Mouse (Mus musculus): ENCODE measurements at regions not wholly inside any gene's neighbourhood (a gene's known extent, or its start where the extent isn't known, plus 50 kb on each side); places are given as distances from the start of the nearest gene placed in this dataset.
"Not testable (repeated sequence)": the region's sequence is repeated elsewhere in the genome, so short reads cannot be mapped to it uniquely, and the experiment has no call there.

GRCm38 (mm10) chr4:71454811-71455210, 303.0 kb downstream of the Gm11232 start:
- ATAC-seq (replicated peaks in 1 of 2; ENCODE audit: insufficient read depth in 1 of 2, low FRiP score in 2 of 2, low TSS enrichment in 1 of 2, low read depth in 1 of 2, poor library complexity in 2 of 2, severe bottlenecking in 2 of 2) = no peak

- ATAC-seq (replicated peaks in 1 of 2; ENCODE audit: insufficient read depth in 1 of 2, low FRiP score in 2 of 2, low TSS enrichment in 1 of 2, low read depth in 1 of 2, poor library complexity in 2 of 2, severe bottlenecking in 2 of 2) = no peak
Measured at GRCm38 (mm10) chr4:71453499-71453898, 304.3 kb downstream of the Gm11232 start.

- no peak for ATAC-seq (replicated peaks in 1 of 2; ENCODE audit: insufficient read depth in 1 of 2, low FRiP score in 2 of 2, low TSS enrichment in 1 of 2, low read depth in 1 of 2, poor library complexity in 2 of 2, severe bottlenecking in 2 of 2)
Measured at GRCm38 (mm10) chr4:71446461-71446860, 311.3 kb downstream of the Gm11232 start.

GRCm38 (mm10) chr4:71431245-71431929, 326.4 kb downstream of the Gm11232 start:
- peak; percentile 91 to 96; a peak in 3 of 4 replicates for ATAC-seq (replicated peaks in 1 of 2; ENCODE audit: insufficient read depth in 1 of 2, low FRiP score in 2 of 2, low TSS enrichment in 1 of 2, low read depth in 1 of 2, poor library complexity in 2 of 2, severe bottlenecking in 2 of 2)

- ATAC-seq (replicated peaks in 1 of 2; ENCODE audit: insufficient read depth in 1 of 2, low FRiP score in 2 of 2, low TSS enrichment in 1 of 2, low read depth in 1 of 2, poor library complexity in 2 of 2, severe bottlenecking in 2 of 2) = not testable (repeated sequence)
Measured at GRCm38 (mm10) chr4:71422121-71422520, 335.6 kb downstream of the Gm11232 start.

- ATAC-seq (replicated peaks in 1 of 2; ENCODE audit: insufficient read depth in 1 of 2, low FRiP score in 2 of 2, low TSS enrichment in 1 of 2, low read depth in 1 of 2, poor library complexity in 2 of 2, severe bottlenecking in 2 of 2) = peak; percentile 94
Measured at GRCm38 (mm10) chr4:71409867-71410266, 347.9 kb downstream of the Gm11232 start.

GRCm38 (mm10) chr4:71390444-71390843, 367.3 kb downstream of the Gm11232 start:
- ATAC-seq (replicated peaks in 1 of 2; ENCODE audit: insufficient read depth in 1 of 2, low FRiP score in 2 of 2, low TSS enrichment in 1 of 2, low read depth in 1 of 2, poor library complexity in 2 of 2, severe bottlenecking in 2 of 2) = no peak

- no peak for ATAC-seq (replicated peaks in 1 of 2; ENCODE audit: insufficient read depth in 1 of 2, low FRiP score in 2 of 2, low TSS enrichment in 1 of 2, low read depth in 1 of 2, poor library complexity in 2 of 2, severe bottlenecking in 2 of 2)
Measured at GRCm38 (mm10) chr4:71369276-71369675, 388.5 kb downstream of the Gm11232 start.

- ATAC-seq (replicated peaks in 1 of 2; ENCODE audit: insufficient read depth in 1 of 2, low FRiP score in 2 of 2, low TSS enrichment in 1 of 2, low read depth in 1 of 2, poor library complexity in 2 of 2, severe bottlenecking in 2 of 2) = no peak
Measured at GRCm38 (mm10) chr4:71363761-71364160, 394.0 kb downstream of the Gm11232 start.

GRCm38 (mm10) chr4:71357626-71358025, 400.1 kb downstream of the Gm11232 start:
- no peak for ATAC-seq (replicated peaks in 1 of 2; ENCODE audit: insufficient read depth in 1 of 2, low FRiP score in 2 of 2, low TSS enrichment in 1 of 2, low read depth in 1 of 2, poor library complexity in 2 of 2, severe bottlenecking in 2 of 2)

- ATAC-seq (replicated peaks in 1 of 2; ENCODE audit: insufficient read depth in 1 of 2, low FRiP score in 2 of 2, low TSS enrichment in 1 of 2, low read depth in 1 of 2, poor library complexity in 2 of 2, severe bottlenecking in 2 of 2) = no peak
Measured at GRCm38 (mm10) chr4:71356714-71357113, 401.1 kb downstream of the Gm11232 start.

- no peak for ATAC-seq (replicated peaks in 1 of 2; ENCODE audit: insufficient read depth in 1 of 2, low FRiP score in 2 of 2, low TSS enrichment in 1 of 2, low read depth in 1 of 2, poor library complexity in 2 of 2, severe bottlenecking in 2 of 2)
Measured at GRCm38 (mm10) chr4:71356310-71356709, 401.5 kb downstream of the Gm11232 start.

- no peak for ATAC-seq (replicated peaks in 1 of 2; ENCODE audit: insufficient read depth in 1 of 2, low FRiP score in 2 of 2, low TSS enrichment in 1 of 2, low read depth in 1 of 2, poor library complexity in 2 of 2, severe bottlenecking in 2 of 2)
Measured at GRCm38 (mm10) chr4:71351880-71352279, 405.9 kb downstream of the Gm11232 start.

GRCm38 (mm10) chr4:71343068-71343467, 414.7 kb downstream of the Gm11232 start:
- ATAC-seq (replicated peaks in 1 of 2; ENCODE audit: insufficient read depth in 1 of 2, low FRiP score in 2 of 2, low TSS enrichment in 1 of 2, low read depth in 1 of 2, poor library complexity in 2 of 2, severe bottlenecking in 2 of 2) = no peak

- no peak for ATAC-seq (replicated peaks in 1 of 2; ENCODE audit: insufficient read depth in 1 of 2, low FRiP score in 2 of 2, low TSS enrichment in 1 of 2, low read depth in 1 of 2, poor library complexity in 2 of 2, severe bottlenecking in 2 of 2)
Measured at GRCm38 (mm10) chr4:71338582-71338981, 419.2 kb downstream of the Gm11232 start.

GRCm38 (mm10) chr4:71332672-71333071, 425.1 kb downstream of the Gm11232 start:
- no peak for ATAC-seq (replicated peaks in 1 of 2; ENCODE audit: insufficient read depth in 1 of 2, low FRiP score in 2 of 2, low TSS enrichment in 1 of 2, low read depth in 1 of 2, poor library complexity in 2 of 2, severe bottlenecking in 2 of 2)

GRCm38 (mm10) chr4:71332018-71332417, 425.7 kb downstream of the Gm11232 start:
- 0 out of 4 replicates have a peak, but pooled peaks of 1 of the 2 experiments have one; percentile 22 for ATAC-seq (replicated peaks in 1 of 2; ENCODE audit: insufficient read depth in 1 of 2, low FRiP score in 2 of 2, low TSS enrichment in 1 of 2, low read depth in 1 of 2, poor library complexity in 2 of 2, severe bottlenecking in 2 of 2)

GRCm38 (mm10) chr4:71316605-71317004, 441.2 kb downstream of the Gm11232 start:
- no peak for ATAC-seq (replicated peaks in 1 of 2; ENCODE audit: insufficient read depth in 1 of 2, low FRiP score in 2 of 2, low TSS enrichment in 1 of 2, low read depth in 1 of 2, poor library complexity in 2 of 2, severe bottlenecking in 2 of 2)

- no peak for ATAC-seq (replicated peaks in 1 of 2; ENCODE audit: insufficient read depth in 1 of 2, low FRiP score in 2 of 2, low TSS enrichment in 1 of 2, low read depth in 1 of 2, poor library complexity in 2 of 2, severe bottlenecking in 2 of 2)
Measured at GRCm38 (mm10) chr4:71307176-71307612, 450.6 kb downstream of the Gm11232 start.

Data from hematopoietic stem cell, adult 5-6 weeks (primary cell).